Mouse (Mus musculus): ENCODE results near the gene Zdhhc18. TPM values are rescaled to one million over a fixed set of nuclear protein-coding genes. Genes with fewer than 3 reads are reported as not detected.

Gene Zdhhc18
- polyA plus RNA-seq (2015; fragmentation: Nextera tagmentation; extraction: Ambion mirVana): 2.5 and 3.8 TPM in 2 replicates

DNA sequence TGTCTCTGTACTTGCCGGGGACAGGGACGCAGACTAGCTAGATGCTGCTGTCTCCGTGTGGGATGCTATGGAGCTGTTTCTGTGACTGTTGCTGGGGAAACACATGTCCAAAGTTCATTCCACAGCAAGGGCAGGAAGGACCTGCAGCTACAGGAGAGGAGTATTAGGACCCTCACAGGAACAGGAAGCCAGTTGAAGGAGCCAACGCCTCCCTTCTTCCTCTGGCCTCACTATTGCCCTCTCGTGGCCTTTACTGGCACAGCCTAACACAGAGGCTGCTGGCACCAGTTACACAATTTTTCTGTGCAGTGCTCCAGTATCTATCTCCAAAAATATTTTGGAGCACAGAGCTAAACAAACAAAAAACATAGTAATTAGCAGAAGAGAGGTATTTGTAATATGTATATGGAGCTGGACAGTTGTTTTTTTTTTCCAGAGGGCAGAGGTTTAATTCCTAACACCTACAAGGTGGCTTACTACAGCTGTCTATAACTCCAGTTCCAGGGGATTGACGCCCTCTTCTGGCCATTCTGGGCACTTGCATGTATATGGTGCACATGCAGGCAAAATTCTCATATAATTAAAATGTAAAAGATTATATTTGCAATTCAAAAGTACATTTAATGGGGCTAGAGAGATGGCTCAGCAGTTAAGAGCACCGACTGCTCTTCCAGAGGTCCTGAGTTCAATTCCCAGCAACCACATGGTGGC is at the start of gene Zdhhc18:
Gene Zdhhc18, minus strand, starts transcription at position 166 of the 711 bp plus-strand sequence.
- Histone ChIP-seq H3K9ac (no peak within 1 kb of the TSS), H3K4me1 (peaks cover 17% of the 10 kb centered on the region), H3K4me3 (replicated peaks) (peak within 1 kb of the TSS; percentile 31), H3K27ac (peak within 1 kb of the TSS; percentile 63), H3K36me3 (no peaks in the 10 kb centered on the region), H3K9me3 (replicated peaks) (no peaks in the 10 kb centered on the region), H3K27me3 (no peaks in the 10 kb centered on the region), H3K4me2 (peak within 1 kb of the TSS; percentile 55)
- ATAC-seq (replicated peaks; ENCODE audit: low FRiP score): peak; percentile 66; the same call in 1 of the 2 replicates
- 33% methylated on average over 7 of the region's 7 CpGs for WGBS

GRCm38 (mm10) chr4:133695363-133695762 is 45.4 kb upstream of the Zdhhc18 start:
- no peak overlapping the region for H3K4me3 ChIP-seq (replicated peaks)
- H3K36me3 ChIP-seq: peaks cover 97% of the 10 kb centered on the region
- H3K27me3 ChIP-seq: no peaks in the 10 kb centered on the region
- H3K9me3 ChIP-seq (replicated peaks): no peaks in the 10 kb centered on the region
- no peak overlapping the region for H3K27ac ChIP-seq
- H3K4me1 ChIP-seq: peaks cover 26% of the 10 kb centered on the region
- no peak for ATAC-seq (replicated peaks; ENCODE audit: low FRiP score)
- H3K4me2 ChIP-seq: no peak overlapping the region
- WGBS: 76% methylated on average over 3 of the region's 3 CpGs
- no peak overlapping the region for H3K9ac ChIP-seq

GRCm38 (mm10) chr4:133690252-133690651 is 40.3 kb upstream of the Zdhhc18 start:
- Histone ChIP-seq H3K4me3 (replicated peaks) (no peak overlapping the region), H3K4me1 (peaks cover 43% of the 10 kb centered on the region), H3K4me2 (no peak overlapping the region), H3K27me3 (no peaks in the 10 kb centered on the region), H3K36me3 (peaks cover 100% of the 10 kb centered on the region), H3K27ac (peak overlapping the region; percentile 34; the same call in 1 of the 2 replicates), H3K9me3 (replicated peaks) (no peaks in the 10 kb centered on the region), H3K9ac (no peak overlapping the region)
- WGBS: 15% methylated on average over 5 of the region's 5 CpGs
- peak; percentile 57; the same call in 1 of the 2 replicates for ATAC-seq (replicated peaks; ENCODE audit: low FRiP score)

- Histone ChIP-seq H3K9me3 (replicated peaks) (no peaks in the 10 kb centered on the region), H3K9ac (no peak overlapping the region), H3K36me3 (peaks cover 100% of the 10 kb centered on the region), H3K4me3 (replicated peaks) (no peak overlapping the region), H3K27ac (no peak overlapping the region), H3K4me2 (no peak overlapping the region), H3K27me3 (no peaks in the 10 kb centered on the region), H3K4me1 (peaks cover 43% of the 10 kb centered on the region)
- 63% methylated on average over 7 of the region's 7 CpGs for WGBS
- 0 out of 2 replicates have a peak, but pooled peaks have one; percentile 19 for ATAC-seq (replicated peaks; ENCODE audit: low FRiP score)
Observed at GRCm38 (mm10) chr4:133688417-133689067, 38.6 kb upstream of the Zdhhc18 start.

DNA sequence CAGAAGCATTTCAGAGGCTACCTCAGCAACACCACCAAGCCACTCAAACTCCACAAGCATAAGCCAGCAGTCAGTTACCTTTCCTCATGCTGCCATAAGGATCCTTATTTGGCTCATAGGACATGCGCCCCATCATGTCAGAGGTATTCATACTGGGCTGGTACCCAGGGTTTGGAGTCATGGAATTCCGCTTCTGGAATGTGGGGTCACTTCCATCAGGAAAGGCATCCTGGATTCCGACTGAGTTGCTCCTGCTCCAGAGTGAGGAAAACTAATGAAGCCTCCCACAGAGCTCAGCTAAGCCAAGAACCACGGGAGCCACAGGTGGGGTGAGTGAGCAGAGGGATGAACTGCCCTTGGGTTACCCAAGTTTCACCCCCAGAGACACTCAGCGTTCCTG is 37.2 kb upstream of the Zdhhc18 start:
- Histone ChIP-seq H3K27ac (no peak overlapping the region), H3K4me3 (replicated peaks) (no peak overlapping the region), H3K9me3 (replicated peaks) (no peaks in the 10 kb centered on the region), H3K4me2 (no peak overlapping the region), H3K36me3 (peaks cover 98% of the 10 kb centered on the region), H3K4me1 (peaks cover 38% of the 10 kb centered on the region), H3K27me3 (no peaks in the 10 kb centered on the region), H3K9ac (no peak overlapping the region)
- ATAC-seq (replicated peaks; ENCODE audit: low FRiP score): no peak
- WGBS: 80% methylated on average over 5 of the region's 5 CpGs

GRCm38 (mm10) chr4:133686512-133686911 is 36.6 kb upstream of the Zdhhc18 start:
- Histone ChIP-seq H3K4me1 (peaks cover 31% of the 10 kb centered on the region), H3K4me2 (no peak overlapping the region), H3K36me3 (peaks cover 98% of the 10 kb centered on the region), H3K27ac (no peak overlapping the region), H3K4me3 (replicated peaks) (no peak overlapping the region), H3K9ac (no peak overlapping the region), H3K9me3 (replicated peaks) (no peaks in the 10 kb centered on the region), H3K27me3 (no peaks in the 10 kb centered on the region)
- no peak for ATAC-seq (replicated peaks; ENCODE audit: low FRiP score)
- 92% methylated on average over 11 of the region's 11 CpGs for WGBS

DNA sequence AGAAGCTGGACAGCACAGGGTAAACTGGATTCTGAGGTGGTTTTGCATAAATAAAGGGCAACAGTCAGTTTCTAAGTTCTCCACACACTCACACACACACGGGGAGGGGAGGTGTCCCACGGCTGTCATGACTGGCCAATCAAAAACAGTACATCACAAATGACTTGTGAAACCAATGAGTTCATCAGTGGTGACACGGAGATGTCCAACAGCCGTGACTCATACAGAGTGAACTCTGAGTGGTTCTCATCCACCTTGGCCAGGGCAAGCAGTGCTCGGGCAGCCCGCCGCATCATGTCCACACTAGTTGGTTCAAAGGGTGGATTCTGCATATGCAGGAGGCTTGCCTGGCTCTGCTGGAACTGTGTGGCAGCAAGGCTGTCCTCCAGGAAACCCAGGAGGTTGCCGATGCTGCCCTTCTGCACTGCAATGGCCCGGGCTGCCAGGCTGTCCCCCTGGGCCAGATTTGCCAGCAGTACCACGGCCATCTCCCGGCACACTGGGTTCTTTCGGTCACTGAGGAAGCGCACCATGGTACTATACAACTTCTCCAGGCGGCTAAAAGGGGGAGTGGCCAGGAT is 30.3 kb upstream of the Zdhhc18 start:
- H3K27me3 ChIP-seq: no peaks in the 10 kb centered on the region
- H3K27ac ChIP-seq: no peak overlapping the region
- no peak overlapping the region for H3K4me2 ChIP-seq
- peaks cover 72% of the 10 kb centered on the region for H3K36me3 ChIP-seq
- H3K4me1 ChIP-seq: peaks cover 26% of the 10 kb centered on the region
- no peak overlapping the region for H3K9ac ChIP-seq
- no peak overlapping the region for H3K4me3 ChIP-seq (replicated peaks)
- ATAC-seq (replicated peaks; ENCODE audit: low FRiP score): no peak
- H3K9me3 ChIP-seq (replicated peaks): no peaks in the 10 kb centered on the region
- 87% methylated on average over 14 of the region's 14 CpGs for WGBS

GRCm38 (mm10) chr4:133679629-133680028 is 29.7 kb upstream of the Zdhhc18 start:
- no peak for ATAC-seq (replicated peaks; ENCODE audit: low FRiP score)
- Histone ChIP-seq H3K9me3 (replicated peaks) (no peaks in the 10 kb centered on the region), H3K27ac (no peak overlapping the region), H3K36me3 (peaks cover 66% of the 10 kb centered on the region), H3K4me3 (replicated peaks) (no peak overlapping the region), H3K4me1 (peaks cover 33% of the 10 kb centered on the region), H3K9ac (no peak overlapping the region), H3K4me2 (no peak overlapping the region), H3K27me3 (no peaks in the 10 kb centered on the region)
- 80% methylated on average over 7 of the region's 7 CpGs for WGBS

DNA sequence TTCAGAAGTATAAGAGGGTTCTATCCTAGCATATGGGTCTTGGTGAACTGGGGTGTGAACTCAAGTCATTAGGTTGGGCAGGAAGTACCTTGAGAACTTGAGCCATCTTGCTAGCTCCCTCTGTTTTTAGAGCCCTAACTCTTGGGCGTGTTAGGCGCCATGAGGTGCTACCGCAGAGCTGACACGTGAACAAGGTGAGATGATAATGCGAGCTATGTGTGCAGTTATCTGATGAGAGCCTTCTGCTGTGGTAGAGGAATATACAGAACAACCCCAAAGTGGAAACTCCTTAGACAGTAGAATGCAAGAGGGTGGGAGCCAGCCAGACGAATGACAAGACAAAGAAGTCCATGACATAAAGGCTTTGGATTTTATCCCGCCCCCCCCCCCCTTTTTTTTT is 27.3 kb upstream of the Zdhhc18 start:
- no peak overlapping the region for H3K9ac ChIP-seq
- H3K4me3 ChIP-seq (replicated peaks): no peak overlapping the region
- no peaks in the 10 kb centered on the region for H3K9me3 ChIP-seq (replicated peaks)
- no peak for ATAC-seq (replicated peaks; ENCODE audit: low FRiP score)
- H3K36me3 ChIP-seq: peaks cover 44% of the 10 kb centered on the region
- no peak overlapping the region for H3K27ac ChIP-seq
- H3K4me2 ChIP-seq: no peak overlapping the region
- 71% methylated on average over 7 of the region's 7 CpGs for WGBS
- H3K4me1 ChIP-seq: peaks cover 48% of the 10 kb centered on the region
- H3K27me3 ChIP-seq: no peaks in the 10 kb centered on the region

DNA sequence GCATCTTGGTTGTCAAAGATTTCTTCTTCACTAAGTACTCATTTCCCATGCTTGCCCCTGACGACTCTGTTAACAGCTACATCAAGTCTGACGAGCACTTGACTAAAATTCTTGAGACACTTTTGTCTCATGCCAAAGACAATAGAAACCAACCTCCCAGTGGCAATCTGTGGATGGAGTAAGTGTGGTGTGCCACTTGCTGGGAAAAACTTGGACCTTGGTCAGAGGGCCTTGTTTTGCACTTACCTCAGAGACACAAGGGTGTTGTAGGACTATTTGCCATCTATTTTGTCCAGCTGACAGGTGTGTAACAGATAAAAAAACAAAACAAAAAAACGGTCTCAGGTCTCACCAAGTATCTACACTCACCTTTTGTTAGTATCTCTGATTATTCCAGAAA is 26.2 kb upstream of the Zdhhc18 start:
- peaks cover 33% of the 10 kb centered on the region for H3K36me3 ChIP-seq
- ATAC-seq (replicated peaks; ENCODE audit: low FRiP score): no peak
- H3K27ac ChIP-seq: peak overlapping the region; percentile 100
- H3K4me3 ChIP-seq (replicated peaks): no peak overlapping the region
- no peaks in the 10 kb centered on the region for H3K27me3 ChIP-seq
- peak overlapping the region; percentile 27; the same call in 1 of the 2 replicates for H3K9ac ChIP-seq
- peaks cover 55% of the 10 kb centered on the region for H3K4me1 ChIP-seq
- H3K9me3 ChIP-seq (replicated peaks): no peaks in the 10 kb centered on the region
- H3K4me2 ChIP-seq: peak overlapping the region; percentile 28
- 21% methylated on average over 3 of the region's 3 CpGs for WGBS

GRCm38 (mm10) chr4:133675594-133676016 is 25.7 kb upstream of the Zdhhc18 start:
- peak overlapping the region; percentile 100 for H3K27ac ChIP-seq
- under 1% methylated on average over 5 of the region's 5 CpGs for WGBS
- no peak overlapping the region for H3K4me3 ChIP-seq (replicated peaks)
- peak overlapping the region; percentile 27; the same call in 1 of the 2 replicates for H3K9ac ChIP-seq
- ATAC-seq (replicated peaks; ENCODE audit: low FRiP score): peak; percentile 55
- H3K27me3 ChIP-seq: no peaks in the 10 kb centered on the region
- peaks cover 59% of the 10 kb centered on the region for H3K4me1 ChIP-seq
- H3K36me3 ChIP-seq: peaks cover 27% of the 10 kb centered on the region
- peak overlapping the region; percentile 28 for H3K4me2 ChIP-seq
- no peaks in the 10 kb centered on the region for H3K9me3 ChIP-seq (replicated peaks)

GRCm38 (mm10) chr4:133674331-133674695 is 24.4 kb upstream of the Zdhhc18 start:
- Histone ChIP-seq H3K9me3 (replicated peaks) (no peaks in the 10 kb centered on the region), H3K4me1 (peaks cover 72% of the 10 kb centered on the region)
- 51% methylated on average over 8 of the region's 8 CpGs for WGBS

More at GRCm38 (mm10) chr4:133674331-133674695, 24.4 kb upstream of the Zdhhc18 start:
- Histone ChIP-seq H3K36me3 (peaks cover 15% of the 10 kb centered on the region), H3K27me3 (no peaks in the 10 kb centered on the region), H3K27ac (peak overlapping the region; percentile 100), H3K4me3 (replicated peaks) (no peak overlapping the region; the same call in 1 of the 2 replicates), H3K9ac (no peak overlapping the region), H3K4me2 (peak overlapping the region; percentile 82)
- no peak for ATAC-seq (replicated peaks; ENCODE audit: low FRiP score)
